Mouse (Mus musculus) NIH3T3 (cell line): ENCODE data around the gene Ptpn13.

Experiments used
- DNase-seq: peaks from one replicate; pipeline ENCODE4 v3.0.0-alpha.2; 2012; ENCODE audit warnings: low read depth

The Ptpn13 gene

DNA sequence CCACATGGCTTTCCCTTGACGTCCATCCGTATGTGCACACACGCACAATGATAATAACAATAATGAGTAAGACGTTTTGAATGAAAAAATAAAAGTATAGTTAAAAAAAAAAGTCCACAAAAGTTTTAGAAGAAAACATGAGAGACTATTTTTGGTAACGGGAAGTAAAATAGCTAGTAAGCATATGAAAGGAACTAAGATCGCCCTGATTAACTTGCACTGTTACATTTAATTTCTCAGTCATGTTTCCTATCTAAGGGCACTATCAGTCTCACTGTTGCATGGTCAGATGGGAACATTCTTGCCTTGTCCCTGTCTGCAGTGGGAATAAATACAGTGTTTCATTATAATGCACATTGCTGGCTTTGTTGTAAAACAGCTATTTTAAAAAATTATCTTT lies 2.4 kb upstream of the Ptpn13 start:
- no peak for DNase-seq

DNA sequence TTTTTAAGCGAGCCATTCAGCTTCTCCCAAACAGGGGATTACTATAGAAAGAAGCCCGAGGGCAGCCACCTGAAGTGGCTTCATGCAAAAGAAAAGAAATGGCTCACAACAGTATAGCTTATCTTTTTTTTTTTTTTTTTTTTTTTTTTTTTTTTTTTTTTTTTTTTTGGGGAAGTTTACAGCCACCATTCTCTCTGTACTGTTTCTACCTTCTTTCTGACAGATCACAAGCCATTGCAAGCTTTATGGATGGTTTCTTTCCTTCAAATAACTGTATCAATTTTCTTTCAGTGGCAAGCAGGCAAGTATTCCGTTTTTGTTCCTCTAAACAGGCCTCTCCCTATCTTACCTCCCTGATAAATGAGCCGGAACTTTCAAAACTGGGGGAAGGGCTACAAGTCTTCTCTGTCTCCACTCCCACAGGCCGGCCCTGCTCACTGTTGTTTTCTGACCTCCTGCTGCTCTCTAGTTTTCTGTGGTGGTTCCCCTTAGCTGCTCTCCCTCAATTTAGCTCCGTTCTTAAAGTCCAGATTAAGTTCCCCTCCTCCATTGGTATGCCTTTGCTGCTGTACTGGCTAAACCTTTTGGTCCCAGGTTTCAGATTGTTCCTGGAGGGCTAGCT lies 1.6 kb upstream of the Ptpn13 start:
- DNase-seq = no peak

DNA sequence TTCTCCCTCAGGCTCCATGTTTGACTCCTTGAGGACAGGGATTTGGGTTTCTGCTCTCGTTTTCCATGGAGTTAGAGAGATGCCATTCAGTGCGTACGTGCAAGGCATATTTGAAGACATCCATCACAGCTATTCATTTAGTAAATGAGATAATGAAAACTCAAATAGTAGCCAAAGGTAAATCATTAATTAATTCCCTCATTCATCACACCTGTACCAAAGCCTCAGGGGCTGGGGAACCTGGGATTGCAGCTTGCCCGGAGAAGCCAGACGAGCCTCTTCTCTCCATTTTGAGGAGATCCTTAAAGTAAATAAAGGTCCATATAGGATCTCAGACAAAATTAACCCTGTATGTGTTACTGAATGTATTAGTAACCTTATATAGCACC lies 1.1 kb upstream of the Ptpn13 start:
- DNase-seq = no peak

DNA sequence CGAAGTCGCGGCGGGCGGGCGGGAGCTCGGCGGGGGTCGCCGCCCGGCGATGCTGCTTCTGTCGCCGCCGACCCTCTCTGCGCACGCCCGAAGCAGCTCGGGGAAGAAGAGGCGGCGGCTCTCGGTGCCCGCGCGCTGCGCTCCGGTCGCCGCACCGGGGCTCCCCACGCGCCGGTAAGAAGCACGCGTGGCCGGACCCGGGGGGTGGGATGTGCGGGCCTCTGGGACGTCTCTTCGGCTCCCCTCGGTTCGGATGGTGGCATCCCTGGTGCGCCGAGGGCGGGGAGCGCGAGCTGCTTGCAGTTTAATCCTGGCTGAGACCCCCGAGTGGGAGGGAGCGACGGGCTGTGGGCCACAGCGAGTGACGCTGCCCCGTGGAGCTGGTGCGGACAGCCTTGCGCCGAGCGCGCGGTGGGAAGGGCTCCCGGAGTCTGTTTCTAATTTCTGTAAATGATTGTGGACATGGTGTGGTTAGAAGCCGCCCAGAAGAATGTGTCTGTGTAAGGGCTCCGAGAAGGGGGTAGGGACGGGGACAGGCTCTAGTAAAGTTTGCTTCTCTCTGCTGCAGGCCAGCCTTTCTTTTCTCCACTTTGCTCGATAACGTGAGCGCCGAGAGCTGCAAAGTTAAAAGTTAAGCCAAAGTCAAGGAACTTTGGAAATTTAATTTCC lies 505 bp downstream of the Ptpn13 start:
- DNase-seq = peak; percentile 62

DNA sequence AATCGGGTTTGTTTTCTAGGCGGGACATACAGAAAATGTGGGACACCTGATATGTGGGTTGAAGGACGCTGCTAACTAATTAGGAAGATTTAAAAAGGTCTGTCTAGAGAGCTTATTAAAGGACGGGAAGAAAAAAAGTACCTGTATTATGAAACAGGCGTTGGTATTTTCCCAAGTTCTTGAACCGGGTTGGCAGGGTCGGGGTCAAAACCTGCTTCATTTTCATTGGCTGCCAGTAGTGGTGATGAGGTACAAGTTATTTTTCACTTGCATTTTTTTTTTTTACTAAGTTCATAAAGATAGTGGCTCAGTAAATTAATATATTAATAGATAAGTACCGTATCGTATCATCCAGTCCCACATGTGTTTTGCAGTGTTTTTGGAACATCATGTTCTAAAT lies 1.3 kb downstream of the Ptpn13 start:
- no peak for DNase-seq

DNA sequence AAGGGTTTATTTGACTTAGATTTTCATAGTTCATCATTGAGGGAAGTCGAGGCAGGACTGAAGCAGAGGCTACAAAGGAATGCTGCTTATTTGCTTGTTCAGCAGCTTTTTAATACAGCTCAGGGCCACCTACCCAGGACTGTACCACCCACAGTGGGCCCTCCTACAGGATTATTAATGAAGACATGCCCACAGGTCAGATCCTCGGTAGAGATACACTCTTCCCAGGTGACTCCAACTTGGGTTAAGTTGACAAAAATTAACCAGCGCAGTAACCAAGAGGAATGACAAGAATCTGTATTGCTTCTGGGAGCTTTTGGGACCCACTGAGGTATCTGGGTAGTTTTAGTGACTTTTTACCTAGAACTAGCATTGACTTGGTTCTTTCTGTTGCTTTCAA lies 6.0 kb downstream of the Ptpn13 start:
- no peak for DNase-seq

DNA sequence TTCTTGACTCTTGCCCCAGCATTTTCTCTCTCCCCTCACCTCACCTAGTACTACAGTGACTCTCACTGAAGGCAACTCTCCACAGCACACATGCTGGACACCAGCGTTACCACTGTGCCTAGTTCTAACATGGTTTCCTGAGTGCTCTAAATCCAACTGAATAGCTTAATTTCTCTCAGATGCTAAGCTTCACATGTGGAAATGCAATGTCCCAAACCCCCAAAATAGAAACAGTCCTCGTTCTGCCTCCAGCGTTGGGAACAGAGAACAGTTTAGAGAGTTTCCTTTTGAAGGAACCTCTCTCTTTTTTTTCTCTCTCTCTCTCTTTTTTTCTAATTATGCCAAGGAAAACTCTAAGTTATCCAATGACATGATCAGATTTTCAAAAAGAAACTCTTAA lies 6.5 kb downstream of the Ptpn13 start:
- no peak for DNase-seq

DNA sequence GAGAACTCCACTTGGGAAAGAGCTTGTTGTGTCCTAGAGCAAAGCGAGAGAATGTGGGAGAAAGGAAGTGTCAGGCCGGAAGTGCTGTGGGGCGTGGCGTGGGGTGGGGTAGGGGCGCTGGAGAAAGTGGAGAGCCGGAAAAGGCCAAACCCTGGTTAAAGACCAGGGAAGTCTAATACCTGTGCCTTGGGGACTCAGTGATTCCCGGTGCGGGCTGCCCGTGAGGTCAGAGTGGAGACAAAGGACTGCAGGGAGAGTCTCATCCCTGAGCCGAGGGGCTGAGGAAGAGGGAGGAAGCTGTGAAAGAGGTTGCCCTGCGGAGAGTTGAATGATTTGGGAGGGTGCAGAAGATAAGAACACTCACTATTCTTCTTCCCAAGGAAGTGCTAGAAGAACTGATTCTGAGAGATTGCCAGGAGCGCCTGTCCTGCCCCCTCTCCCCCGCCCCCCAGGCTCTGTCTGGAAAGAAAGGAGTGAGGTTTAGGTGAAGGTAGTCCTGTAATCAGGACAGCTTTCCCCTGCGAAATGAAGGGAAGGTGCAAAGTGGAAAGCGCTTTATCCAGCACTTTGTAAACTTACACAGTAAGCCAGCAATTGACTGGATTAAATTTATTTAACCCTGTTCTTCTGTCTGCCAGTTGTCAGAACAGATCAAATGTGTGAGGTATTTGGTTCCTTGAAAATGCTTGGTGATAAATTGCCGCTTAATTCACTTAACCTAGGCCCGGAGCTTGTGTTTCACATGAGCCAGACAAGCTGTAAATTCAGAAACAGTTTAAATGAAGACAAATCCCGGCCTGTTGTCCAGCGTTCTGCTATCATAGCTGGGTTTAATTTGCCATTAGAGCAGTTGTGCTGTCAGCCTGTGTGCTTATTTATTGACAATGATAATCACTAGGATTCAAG lies 11.3 kb downstream of the Ptpn13 start:
- no peak for DNase-seq

DNA sequence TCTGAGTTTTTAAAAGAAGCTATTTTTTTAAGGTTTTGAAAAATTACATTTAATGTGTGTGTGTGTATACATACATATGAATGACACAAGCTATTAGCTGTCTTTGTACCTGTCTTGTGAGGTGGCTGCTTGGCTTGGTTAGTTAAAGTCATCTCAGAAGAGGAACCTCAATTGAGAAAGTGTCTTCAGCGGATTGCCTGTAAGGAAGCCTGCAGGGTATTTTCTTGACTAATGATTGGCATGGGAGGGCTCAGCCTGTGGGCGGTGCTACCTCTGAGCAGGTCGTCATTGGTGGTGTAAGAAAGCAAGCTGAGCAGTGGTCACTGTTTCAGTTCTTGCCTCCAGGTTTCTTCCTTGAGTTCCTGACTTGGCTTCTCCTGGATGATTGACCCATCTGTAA lies 12.7 kb downstream of the Ptpn13 start:
- DNase-seq = no peak

DNA sequence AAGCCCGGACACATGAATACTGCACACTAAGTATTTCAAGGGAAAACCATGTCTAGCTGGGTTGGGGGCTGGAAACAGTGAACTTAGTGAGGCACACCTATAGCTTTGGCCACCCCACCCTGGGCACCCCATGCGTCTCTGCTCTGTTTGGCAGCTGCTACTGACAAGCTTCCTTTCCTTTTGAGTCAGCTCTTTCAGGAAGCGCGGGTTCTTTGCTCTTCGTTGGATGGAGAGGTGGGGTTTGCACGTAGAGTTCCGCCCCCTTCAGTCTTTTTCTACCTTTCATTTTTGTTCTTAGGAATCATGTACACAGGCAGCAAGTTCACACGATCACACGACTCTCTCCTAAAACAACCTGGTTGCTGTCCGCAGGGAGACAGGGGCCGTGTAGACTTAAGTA lies 14.2 kb downstream of the Ptpn13 start:
- no peak for DNase-seq

DNA sequence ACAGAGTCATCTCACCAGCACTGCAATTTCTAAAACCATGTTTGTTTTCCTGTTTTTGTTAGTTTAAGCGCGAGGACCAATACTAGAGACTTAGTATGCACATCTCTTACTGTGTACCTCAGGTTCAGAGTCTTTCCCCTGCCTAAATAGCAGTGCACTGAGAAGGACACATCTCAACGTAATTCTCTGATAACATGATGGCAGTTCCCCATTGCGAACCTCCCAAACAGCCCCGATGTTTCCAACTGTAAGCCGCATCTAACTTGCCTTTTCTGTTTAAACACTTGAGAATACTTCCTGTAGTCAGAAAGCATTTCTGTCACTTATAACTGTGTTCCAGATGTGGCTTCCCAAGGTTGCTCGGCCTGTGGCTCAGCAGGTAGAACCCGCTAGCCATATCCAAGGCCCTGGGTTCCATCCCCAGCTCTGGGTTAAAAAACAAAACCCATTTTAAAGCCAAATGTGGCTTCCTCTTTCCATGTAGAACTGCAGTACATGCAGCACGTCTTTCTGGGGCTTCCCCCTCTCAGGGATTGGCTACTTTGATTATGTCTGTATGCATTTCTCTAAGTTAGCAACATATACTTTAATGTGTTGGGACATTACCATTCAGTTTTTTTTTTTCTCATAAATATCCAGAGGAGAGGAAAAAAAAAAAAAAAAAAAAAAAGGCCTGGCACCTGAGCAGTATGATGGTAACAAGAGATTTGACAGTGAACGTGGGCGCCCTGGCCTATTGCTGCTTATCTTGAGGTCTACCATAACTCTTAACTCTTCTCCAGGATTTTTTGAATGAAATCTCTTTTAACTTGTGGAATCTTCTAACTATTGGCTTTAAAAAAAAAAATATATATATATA lies 15.7 kb downstream of the Ptpn13 start:
- no peak for DNase-seq

DNA sequence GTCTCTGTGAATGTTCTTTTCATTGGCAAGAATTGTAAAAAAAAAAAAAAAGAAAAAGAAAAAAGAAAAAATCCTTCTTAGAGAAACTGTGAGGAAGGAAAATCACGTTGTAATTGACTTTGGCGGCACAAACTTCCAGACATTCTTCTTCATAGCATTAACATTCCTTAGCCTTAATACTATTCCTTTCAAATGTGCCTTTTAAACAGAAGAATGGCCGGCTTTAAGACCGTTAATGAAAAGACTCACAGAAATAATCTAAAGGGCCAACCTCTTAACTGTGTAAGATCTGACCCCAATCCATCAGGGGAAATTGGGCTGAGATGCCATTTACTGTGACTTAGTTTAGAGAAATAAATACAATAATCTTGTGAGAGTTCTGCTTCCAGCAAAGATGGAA lies 16.7 kb downstream of the Ptpn13 start:
- no peak for DNase-seq

DNA sequence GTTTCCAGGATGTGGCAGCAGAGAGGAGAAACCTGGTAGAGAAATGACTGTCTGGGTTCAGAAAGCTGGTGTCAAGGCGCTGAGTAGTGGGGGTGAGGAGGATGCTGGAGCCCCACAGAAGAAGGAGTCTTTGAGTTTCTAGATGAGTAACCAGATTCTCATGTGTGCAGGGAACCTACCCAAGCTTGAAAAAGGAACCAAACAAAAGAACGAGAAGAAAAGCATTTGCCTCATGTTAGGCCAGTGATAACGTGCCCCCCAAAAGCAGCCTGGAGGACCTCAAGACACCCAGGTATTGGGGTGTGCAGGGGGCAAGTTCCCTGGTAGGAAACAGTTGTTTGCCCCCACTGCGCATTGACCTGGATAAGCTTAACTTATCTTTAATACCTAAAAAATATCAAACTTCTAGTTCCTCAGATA lies 17.3 kb downstream of the Ptpn13 start:
- no peak for DNase-seq

DNA sequence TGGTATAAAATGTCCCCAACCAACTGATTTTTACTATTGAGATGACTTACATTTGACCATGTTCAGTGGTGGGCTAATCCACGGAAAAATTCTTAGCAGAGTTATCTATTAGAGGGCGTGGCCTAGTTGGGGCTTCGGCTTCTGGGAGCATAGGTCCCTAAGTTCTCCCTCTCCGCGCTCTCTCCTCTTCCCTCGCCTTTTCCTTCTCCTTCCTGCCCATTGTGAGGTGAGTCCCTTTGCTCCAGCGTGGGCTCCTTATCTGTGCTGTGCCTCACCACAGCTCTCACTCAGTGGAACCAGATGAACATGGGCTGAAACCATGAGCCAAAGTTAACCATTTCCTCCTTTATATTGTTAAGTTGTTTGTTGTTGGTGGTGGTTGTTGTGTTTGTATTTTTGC lies 17.9 kb downstream of the Ptpn13 start:
- no peak for DNase-seq

DNA sequence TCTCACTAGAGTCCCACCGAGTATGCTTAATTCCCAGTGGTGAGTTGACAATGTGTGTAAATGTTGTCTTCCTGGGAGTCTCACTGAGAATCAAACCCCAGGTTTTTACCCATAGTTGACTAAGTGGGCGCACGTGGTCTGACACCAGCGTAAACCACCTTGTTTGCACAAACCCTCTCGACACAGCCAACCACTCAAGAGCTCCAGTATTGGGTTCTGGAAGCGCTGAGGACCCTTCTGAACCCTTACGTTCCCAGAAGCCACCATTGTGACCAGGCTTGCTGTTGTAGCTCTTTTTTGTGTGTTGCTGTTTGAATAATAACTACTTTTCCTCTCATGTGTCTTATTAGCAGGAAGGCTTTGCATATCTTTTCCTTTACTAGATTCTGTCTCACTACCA lies 20.4 kb downstream of the Ptpn13 start:
- no peak for DNase-seq

DNA sequence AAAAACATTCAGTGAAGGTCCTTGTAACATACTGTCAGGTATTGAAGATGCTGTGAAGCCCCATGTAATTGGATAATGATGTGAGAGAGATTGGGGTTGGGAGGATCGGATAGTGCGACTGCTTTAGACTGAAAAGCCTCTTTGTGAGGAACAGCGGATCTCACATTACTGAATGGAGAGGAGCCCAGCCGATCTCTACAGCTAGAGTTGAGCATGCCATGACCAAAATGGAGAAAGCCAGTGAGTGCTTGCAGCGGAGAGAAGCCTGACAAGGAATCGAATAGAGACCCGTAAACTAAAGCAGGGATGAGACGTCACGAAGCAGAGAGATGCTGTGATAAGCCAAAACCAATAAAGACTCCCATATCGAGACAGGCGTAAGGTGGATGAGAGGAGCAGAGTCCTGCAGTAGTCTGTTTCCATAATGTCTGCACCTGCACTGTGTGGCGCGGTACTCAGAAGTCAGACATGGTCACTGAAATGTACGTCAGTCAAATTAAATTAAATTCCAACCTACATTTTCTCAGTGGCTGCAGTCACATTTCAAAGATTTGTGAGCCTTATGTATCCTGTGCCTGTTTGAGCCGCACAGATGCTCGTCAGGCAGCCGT lies 22.9 kb downstream of the Ptpn13 start:
- DNase-seq = no peak

DNA sequence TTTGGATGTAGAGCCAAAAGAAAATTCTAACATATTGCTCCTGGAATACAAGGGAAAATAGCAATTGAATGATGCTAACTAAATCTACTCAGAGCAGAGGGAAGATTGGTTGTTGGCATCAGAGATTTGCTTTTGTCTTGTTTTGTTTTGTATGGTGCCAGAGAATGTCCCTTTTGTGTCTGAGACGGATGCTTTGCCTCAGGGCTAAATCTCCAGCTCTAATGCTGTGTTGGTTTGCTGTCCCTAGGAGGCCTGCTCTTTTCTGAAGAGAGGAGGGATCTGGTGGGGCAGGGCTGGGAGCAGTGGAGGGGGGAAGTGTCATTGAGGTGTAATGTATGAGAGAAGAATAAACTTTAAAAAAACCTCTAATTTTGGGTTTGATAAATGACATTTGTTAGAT lies 23.5 kb downstream of the Ptpn13 start:
- DNase-seq = no peak

DNA sequence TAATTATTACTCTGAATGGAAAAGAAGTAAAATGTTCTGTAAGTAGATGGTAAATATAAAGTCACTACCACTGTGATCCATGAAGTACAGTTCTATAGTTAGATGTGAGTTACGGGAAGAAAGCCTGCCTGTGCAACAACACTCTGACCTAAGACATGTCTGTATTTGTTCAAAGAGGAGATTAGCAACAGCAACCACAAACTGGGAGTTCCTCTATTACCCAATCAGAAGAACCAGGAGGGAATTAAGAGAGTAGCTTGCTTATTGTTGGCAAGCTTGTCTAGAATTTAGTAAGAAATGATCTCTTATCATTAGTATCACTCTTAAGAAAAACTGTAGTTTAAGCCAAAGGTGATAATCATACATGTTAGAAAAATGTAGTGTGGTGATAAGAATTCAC lies 25.7 kb downstream of the Ptpn13 start:
- DNase-seq = no peak

DNA sequence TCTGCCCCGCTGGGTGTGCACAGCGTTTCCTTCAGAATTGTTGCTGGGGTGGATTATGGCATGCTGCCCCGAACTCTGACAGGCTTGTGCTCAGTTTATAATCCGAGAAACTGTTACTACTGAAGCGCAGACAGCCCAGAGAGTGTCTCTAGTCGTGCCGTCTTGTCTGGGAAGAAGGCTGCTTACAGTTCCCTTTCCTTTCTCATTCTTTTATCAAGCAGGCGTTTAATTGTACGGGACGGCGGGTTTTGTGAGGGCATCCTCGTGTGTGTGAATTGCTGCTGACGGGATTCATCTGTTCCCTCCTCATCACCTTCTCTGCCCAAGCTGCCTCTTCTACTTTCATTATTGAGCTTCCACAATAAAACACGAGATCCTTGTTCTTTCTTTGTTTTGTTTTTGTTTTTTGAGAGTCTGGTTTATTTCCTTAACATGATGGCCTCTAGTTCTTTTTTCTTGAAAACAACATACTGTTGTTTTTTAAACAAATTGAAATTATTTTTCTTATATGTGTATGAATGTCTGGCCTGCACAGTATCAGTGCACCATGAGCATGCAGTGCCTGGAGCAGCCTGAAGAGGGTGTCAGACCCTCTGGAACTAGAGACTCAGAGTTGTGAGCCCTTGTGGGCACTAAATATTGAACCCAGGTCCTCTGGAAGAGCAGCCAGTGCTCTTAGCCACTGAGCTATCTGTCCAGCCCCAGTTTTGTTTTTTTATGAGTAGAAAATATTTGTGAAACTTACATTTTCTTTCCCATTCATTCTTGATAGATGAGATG lies 28.6 kb downstream of the Ptpn13 start:
- DNase-seq = no peak

DNA sequence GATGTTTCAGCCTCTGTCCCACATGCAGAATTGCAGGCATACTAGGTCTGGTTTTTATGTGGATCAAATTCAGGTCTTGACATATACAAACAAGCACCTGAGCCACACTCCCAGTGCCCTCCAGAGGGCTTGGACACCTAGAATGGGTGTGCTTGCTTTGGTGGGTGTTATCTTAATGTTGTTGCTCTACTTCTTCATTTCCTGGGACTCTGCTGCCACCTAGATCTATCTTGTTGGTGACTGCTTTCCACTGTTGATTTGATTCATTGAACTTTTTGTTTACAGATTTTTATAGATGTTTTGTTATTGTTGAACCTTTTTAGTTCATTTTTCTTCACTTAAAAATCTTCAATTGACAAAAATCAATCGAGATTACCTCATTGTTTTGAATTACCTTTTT lies 31.8 kb downstream of the Ptpn13 start:
- no peak for DNase-seq

DNA sequence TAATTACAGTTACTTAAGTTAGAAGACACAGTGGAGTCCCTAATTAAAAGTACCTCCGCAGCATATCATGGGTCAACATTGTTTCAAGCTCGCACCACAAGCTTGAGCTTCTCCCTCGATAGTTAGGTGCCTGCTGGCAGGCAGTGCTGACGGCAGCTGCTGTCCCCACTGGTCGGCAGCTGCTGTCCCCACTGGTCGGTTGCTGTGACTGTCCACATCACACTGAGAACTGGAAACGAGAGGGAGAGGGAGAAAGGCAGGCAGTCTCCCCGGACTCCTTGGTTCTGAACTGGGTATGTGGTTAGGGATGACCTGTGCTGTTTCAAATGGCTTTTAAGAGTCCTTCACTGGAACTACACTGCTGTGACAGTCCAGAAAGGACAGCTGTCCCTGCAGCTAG lies 33.4 kb downstream of the Ptpn13 start:
- DNase-seq = no peak
